Mouse (Mus musculus): ENCODE data around the gene Misp. TPM values are rescaled to one million over a fixed set of nuclear protein-coding genes. Genes with fewer than 3 reads are reported as not detected.

Gene Misp
- polyA plus RNA-seq, 1 experiment from 2014 or later = 0.63 TPM

GRCm38 (mm10) chr10:79838151-79838550, 17.4 kb downstream of the Misp start:
- Histone ChIP-seq H3K4me1 (ENCODE audit: control insufficient read depth, insufficient read depth, low read length) (peaks cover 12% of the 10 kb centered on the region), H3K4me2 (no peak overlapping the region), H3K9me3 (replicated peaks; ENCODE audit: control insufficient read depth, low read length) (peaks cover 3% of the 10 kb centered on the region; the same call in 1 of the 2 replicates), H3K4me3 (ENCODE audit: low read depth, low read length) (no peak overlapping the region), H3K36me3 (ENCODE audit: control insufficient read depth, insufficient read depth, low read length) (no peaks in the 10 kb centered on the region), H3K27me3 (ENCODE audit: control insufficient read depth, insufficient read depth, low read length) (no peaks in the 10 kb centered on the region), H3K27ac (ENCODE audit: low read depth, low read length) (no peak overlapping the region), H3K9ac (ENCODE audit: low read depth, low read length) (no peak overlapping the region)
- 54% methylated on average over 2 of the region's 2 CpGs for WGBS (ENCODE audit: insufficient replicate concordance)
- ATAC-seq (replicated peaks; ENCODE audit: insufficient number of reproducible peaks, low FRiP score, low TSS enrichment) = no peak

GRCm38 (mm10) chr10:79840091-79840490, 19.3 kb downstream of the Misp start:
- H3K4me2 ChIP-seq = 0 out of 2 replicates have a peak overlapping the region, but pooled peaks have one; percentile 91
- no peaks in the 10 kb centered on the region for H3K27me3 ChIP-seq (ENCODE audit: control insufficient read depth, insufficient read depth, low read length)
- H3K9ac ChIP-seq (ENCODE audit: low read depth, low read length) = no peak overlapping the region
- 87% methylated on average over 3 of the region's 3 CpGs for WGBS (ENCODE audit: insufficient replicate concordance)
- peaks cover 12% of the 10 kb centered on the region for H3K4me1 ChIP-seq (ENCODE audit: control insufficient read depth, insufficient read depth, low read length)
- no peaks in the 10 kb centered on the region for H3K36me3 ChIP-seq (ENCODE audit: control insufficient read depth, insufficient read depth, low read length)
- peak overlapping the region; percentile 88 for H3K27ac ChIP-seq (ENCODE audit: low read depth, low read length)
- no peak for ATAC-seq (replicated peaks; ENCODE audit: insufficient number of reproducible peaks, low FRiP score, low TSS enrichment)
- H3K4me3 ChIP-seq (ENCODE audit: low read depth, low read length) = no peak overlapping the region
- H3K9me3 ChIP-seq (replicated peaks; ENCODE audit: control insufficient read depth, low read length) = peaks cover 3% of the 10 kb centered on the region; the same call in 1 of the 2 replicates

- Histone ChIP-seq H3K4me1 (ENCODE audit: control insufficient read depth, insufficient read depth, low read length) (peaks cover 12% of the 10 kb centered on the region), H3K9me3 (replicated peaks; ENCODE audit: control insufficient read depth, low read length) (peaks cover 3% of the 10 kb centered on the region; the same call in 1 of the 2 replicates), H3K27me3 (ENCODE audit: control insufficient read depth, insufficient read depth, low read length) (no peaks in the 10 kb centered on the region), H3K4me2 (peak overlapping the region; percentile 91), H3K36me3 (ENCODE audit: control insufficient read depth, insufficient read depth, low read length) (no peaks in the 10 kb centered on the region), H3K9ac (ENCODE audit: low read depth, low read length) (peak overlapping the region; percentile 75), H3K27ac (ENCODE audit: low read depth, low read length) (peak overlapping the region; percentile 88), H3K4me3 (ENCODE audit: low read depth, low read length) (peak overlapping the region; percentile 50)
- peak; percentile 80 for ATAC-seq (replicated peaks; ENCODE audit: insufficient number of reproducible peaks, low FRiP score, low TSS enrichment)
- under 1% methylated on average over 24 of the region's 24 CpGs for WGBS (ENCODE audit: insufficient replicate concordance)
Measured at GRCm38 (mm10) chr10:79840644-79841551, 20.1 kb downstream of the Misp start.

GRCm38 (mm10) chr10:79842322-79842721, 21.5 kb downstream of the Misp start:
- no peaks in the 10 kb centered on the region for H3K36me3 ChIP-seq (ENCODE audit: control insufficient read depth, insufficient read depth, low read length)
- H3K4me1 ChIP-seq (ENCODE audit: control insufficient read depth, insufficient read depth, low read length) = peaks cover 17% of the 10 kb centered on the region
- H3K4me2 ChIP-seq = no peak overlapping the region
- no peak overlapping the region for H3K4me3 ChIP-seq (ENCODE audit: low read depth, low read length)
- no peaks in the 10 kb centered on the region for H3K27me3 ChIP-seq (ENCODE audit: control insufficient read depth, insufficient read depth, low read length)
- no peak overlapping the region for H3K27ac ChIP-seq (ENCODE audit: low read depth, low read length)
- no peaks in the 10 kb centered on the region for H3K9me3 ChIP-seq (replicated peaks; ENCODE audit: control insufficient read depth, low read length)
- no peak for ATAC-seq (replicated peaks; ENCODE audit: insufficient number of reproducible peaks, low FRiP score, low TSS enrichment)
- no peak overlapping the region for H3K9ac ChIP-seq (ENCODE audit: low read depth, low read length)
- WGBS (ENCODE audit: insufficient replicate concordance) = 59% methylated on average over 3 of the region's 3 CpGs

GRCm38 (mm10) chr10:79843476-79843875, 22.7 kb downstream of the Misp start:
- Histone ChIP-seq H3K36me3 (ENCODE audit: control insufficient read depth, insufficient read depth, low read length) (no peaks in the 10 kb centered on the region), H3K9ac (ENCODE audit: low read depth, low read length) (no peak overlapping the region), H3K4me2 (no peak overlapping the region), H3K4me3 (ENCODE audit: low read depth, low read length) (no peak overlapping the region), H3K4me1 (ENCODE audit: control insufficient read depth, insufficient read depth, low read length) (peaks cover 17% of the 10 kb centered on the region), H3K9me3 (replicated peaks; ENCODE audit: control insufficient read depth, low read length) (no peaks in the 10 kb centered on the region), H3K27me3 (ENCODE audit: control insufficient read depth, insufficient read depth, low read length) (no peaks in the 10 kb centered on the region), H3K27ac (ENCODE audit: low read depth, low read length) (no peak overlapping the region)
- ATAC-seq (replicated peaks; ENCODE audit: insufficient number of reproducible peaks, low FRiP score, low TSS enrichment) = no peak
- WGBS (ENCODE audit: insufficient replicate concordance) = 75% methylated on average over 6 of the region's 6 CpGs

- 43% methylated on average over 5 of the region's 5 CpGs for WGBS (ENCODE audit: insufficient replicate concordance)
- no peaks in the 10 kb centered on the region for H3K9me3 ChIP-seq (replicated peaks; ENCODE audit: control insufficient read depth, low read length)
Measured at GRCm38 (mm10) chr10:79846553-79846952, 25.8 kb downstream of the Misp start.

GRCm38 (mm10) chr10:79849941-79850628, 29.3 kb downstream of the Misp start:
- no peak overlapping the region for H3K4me2 ChIP-seq
- no peaks in the 10 kb centered on the region for H3K9me3 ChIP-seq (replicated peaks; ENCODE audit: control insufficient read depth, low read length)
- H3K4me3 ChIP-seq (ENCODE audit: low read depth, low read length) = no peak overlapping the region
- WGBS (ENCODE audit: insufficient replicate concordance) = 76% methylated on average over 8 of the region's 8 CpGs
- ATAC-seq (replicated peaks; ENCODE audit: insufficient number of reproducible peaks, low FRiP score, low TSS enrichment) = no peak
- no peaks in the 10 kb centered on the region for H3K27me3 ChIP-seq (ENCODE audit: control insufficient read depth, insufficient read depth, low read length)
- no peak overlapping the region; the same call in 1 of the 2 replicates for H3K9ac ChIP-seq (ENCODE audit: low read depth, low read length)
- no peaks in the 10 kb centered on the region for H3K36me3 ChIP-seq (ENCODE audit: control insufficient read depth, insufficient read depth, low read length)
- H3K4me1 ChIP-seq (ENCODE audit: control insufficient read depth, insufficient read depth, low read length) = peaks cover 29% of the 10 kb centered on the region
- H3K27ac ChIP-seq (ENCODE audit: low read depth, low read length) = peak overlapping the region; percentile 29

More at GRCm38 (mm10) chr10:79846553-79846952, 25.8 kb downstream of the Misp start:
- Histone ChIP-seq H3K4me3 (ENCODE audit: low read depth, low read length) (no peak overlapping the region), H3K4me1 (ENCODE audit: control insufficient read depth, insufficient read depth, low read length) (peaks cover 19% of the 10 kb centered on the region), H3K27me3 (ENCODE audit: control insufficient read depth, insufficient read depth, low read length) (no peaks in the 10 kb centered on the region), H3K36me3 (ENCODE audit: control insufficient read depth, insufficient read depth, low read length) (no peaks in the 10 kb centered on the region), H3K27ac (ENCODE audit: low read depth, low read length) (no peak overlapping the region), H3K9ac (ENCODE audit: low read depth, low read length) (no peak overlapping the region), H3K4me2 (no peak overlapping the region)
- ATAC-seq (replicated peaks; ENCODE audit: insufficient number of reproducible peaks, low FRiP score, low TSS enrichment) = no peak

- peak overlapping the region; percentile 89 for H3K4me2 ChIP-seq
- WGBS (ENCODE audit: insufficient replicate concordance) = 85% methylated on average over 3 of the region's 3 CpGs
- H3K27ac ChIP-seq (ENCODE audit: low read depth, low read length) = peak overlapping the region; percentile 100
- no peak overlapping the region for H3K4me3 ChIP-seq (ENCODE audit: low read depth, low read length)
- H3K9ac ChIP-seq (ENCODE audit: low read depth, low read length) = peak overlapping the region; percentile 90
- H3K36me3 ChIP-seq (ENCODE audit: control insufficient read depth, insufficient read depth, low read length) = no peaks in the 10 kb centered on the region
- H3K4me1 ChIP-seq (ENCODE audit: control insufficient read depth, insufficient read depth, low read length) = peaks cover 31% of the 10 kb centered on the region
- no peak for ATAC-seq (replicated peaks; ENCODE audit: insufficient number of reproducible peaks, low FRiP score, low TSS enrichment)
- no peaks in the 10 kb centered on the region for H3K27me3 ChIP-seq (ENCODE audit: control insufficient read depth, insufficient read depth, low read length)
- H3K9me3 ChIP-seq (replicated peaks; ENCODE audit: control insufficient read depth, low read length) = no peaks in the 10 kb centered on the region
Measured at GRCm38 (mm10) chr10:79851653-79852052, 30.9 kb downstream of the Misp start.

Measured in heart, embryonic 11.5 days (tissue).